Mouse (Mus musculus) heart, embryonic 15.5 days (tissue): ENCODE results near the gene Amz2. TPM values are rescaled to one million over a fixed set of nuclear protein-coding genes. Genes with fewer than 3 reads are reported as not detected.

ENCODE experiments used
- ATAC-seq: fragments of 200-750 bp; cut with Nextera tagmentation; replicated peaks from 2 replicates; pipeline ENCODE4 v1.8.0; 2017; ENCODE audit warnings: low read depth, moderate TSS enrichment; ENCODE audit not compliant: insufficient number of reproducible peaks, insufficient read depth, low FRiP score
- H3K27ac ChIP-seq: fragments of 300-500 bp; sonication (generic); 2 replicates; pipeline ENCODE4 v1.5.1; 2015; ENCODE audit warnings: mild to moderate bottlenecking, inconsistent platforms
- H3K27me3 ChIP-seq: fragments of 300-500 bp; sonication (generic); 2 replicates; pipeline ENCODE4 v1.6.1; 2015; ENCODE audit warnings: inconsistent platforms
- H3K36me3 ChIP-seq: fragments of 300-500 bp; sonication (generic); 2 replicates; pipeline ENCODE4 v1.6.1; 2015; ENCODE audit warnings: mild to moderate bottlenecking, inconsistent platforms
- H3K4me1 ChIP-seq: fragments of 300-500 bp; sonication (generic); replicated peaks from 2 replicates; pipeline ENCODE4 v1.6.1; 2015; ENCODE audit warnings: inconsistent platforms
- H3K4me2 ChIP-seq: fragments of 300-500 bp; sonication (generic); 2 replicates; pipeline ENCODE4 v1.6.1; 2015; ENCODE audit warnings: inconsistent platforms, mild to moderate bottlenecking, moderate library complexity
- H3K4me3 ChIP-seq: fragments of 300-500 bp; sonication (generic); 2 replicates; pipeline ENCODE4 v1.5.1; 2015; ENCODE audit warnings: mild to moderate bottlenecking, inconsistent platforms
- H3K9ac ChIP-seq: fragments of 300-500 bp; sonication (generic); 2 replicates; pipeline ENCODE4 v1.6.1; 2015; ENCODE audit warnings: mild to moderate bottlenecking, inconsistent platforms
- H3K9me3 ChIP-seq: fragments of 300-500 bp; sonication (generic); replicated peaks from 2 replicates; pipeline ENCODE4 v1.6.1; 2016; ENCODE audit warnings: inconsistent platforms
- WGBS: fragments of 180-500 bp; shearing (Covaris S2); methylation state at CpG from one replicate; pipeline ENCODE4 v1.1.7; 2015; ENCODE audit warnings: mixed read lengths; 5-methylcytosine and 5-hydroxymethylcytosine counted together
- polyA plus RNA-seq: library from polyadenylated mRNA; unstranded; fragments of >200 nt; fragmentation: Nextera tagmentation; extraction: Ambion mirVana; gene quantifications from 2 replicates; pipeline ENCODE4 v1.2.1, GENCODE M21; 2015

The Amz2 gene
- polyA plus RNA-seq, 1 experiment from 2014 or later = 33.0 TPM

DNA sequence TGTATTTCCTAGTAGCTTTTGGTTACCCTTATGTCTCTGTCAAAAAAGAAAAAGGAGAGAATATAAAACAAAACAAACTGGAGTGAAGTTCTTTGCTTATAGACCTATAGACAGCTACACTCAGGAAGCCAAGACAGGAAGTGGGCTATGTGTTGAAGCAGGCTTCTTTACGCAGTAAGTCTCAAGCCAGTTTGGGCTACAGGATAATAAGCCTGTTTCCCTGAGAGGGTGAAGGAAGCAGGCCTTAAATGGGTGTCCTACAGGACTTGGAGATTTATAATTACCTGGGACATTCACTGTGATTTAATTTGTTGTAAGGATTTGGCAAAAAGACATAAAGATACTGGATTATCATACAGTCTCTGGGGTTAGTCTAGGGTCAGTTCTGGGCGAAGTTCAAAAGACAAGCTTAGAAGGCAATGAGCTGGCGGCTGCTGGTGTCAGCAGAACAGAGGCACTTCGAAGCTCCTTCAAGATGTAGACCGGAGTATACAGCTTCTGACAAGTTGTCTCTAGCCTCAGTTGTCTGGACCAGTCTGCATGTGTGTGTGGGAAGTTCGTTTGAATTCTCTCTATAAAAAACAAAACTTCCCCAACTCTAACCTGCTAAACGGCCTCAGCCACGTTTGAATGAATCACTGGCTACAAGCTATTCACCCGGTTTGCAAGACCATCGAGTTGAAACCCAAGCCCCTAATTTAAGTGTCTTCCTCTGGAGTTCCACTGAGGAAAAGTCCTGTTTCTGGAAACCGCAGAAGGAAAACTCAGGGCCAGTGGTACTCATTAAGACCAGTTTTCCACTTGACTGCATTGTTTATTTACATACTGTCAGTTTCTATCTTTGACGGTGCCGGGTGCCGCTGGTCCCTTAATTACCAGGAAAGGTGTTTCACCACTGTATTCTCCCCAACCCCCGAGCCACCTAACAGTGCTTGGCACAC, 45.4 kb downstream of the Amz2 start:
- peak overlapping the region; percentile 86 for H3K4me3 ChIP-seq
- no peaks in the 10 kb centered on the region for H3K9me3 ChIP-seq
- peak overlapping the region; percentile 97 for H3K4me2 ChIP-seq
- peaks cover 3% of the 10 kb centered on the region; the same call in 1 of the 2 replicates for H3K27me3 ChIP-seq
- H3K9ac ChIP-seq = peak overlapping the region; percentile 78; the same call in 1 of the 2 replicates
- H3K36me3 ChIP-seq = no peaks in the 10 kb centered on the region
- 34% methylated on average over 15 of the region's 15 CpGs for WGBS
- peak overlapping the region; percentile 8; the same call in 1 of the 2 replicates for H3K27ac ChIP-seq
- peaks cover 22% of the 10 kb centered on the region for H3K4me1 ChIP-seq
- no peak for ATAC-seq

DNA sequence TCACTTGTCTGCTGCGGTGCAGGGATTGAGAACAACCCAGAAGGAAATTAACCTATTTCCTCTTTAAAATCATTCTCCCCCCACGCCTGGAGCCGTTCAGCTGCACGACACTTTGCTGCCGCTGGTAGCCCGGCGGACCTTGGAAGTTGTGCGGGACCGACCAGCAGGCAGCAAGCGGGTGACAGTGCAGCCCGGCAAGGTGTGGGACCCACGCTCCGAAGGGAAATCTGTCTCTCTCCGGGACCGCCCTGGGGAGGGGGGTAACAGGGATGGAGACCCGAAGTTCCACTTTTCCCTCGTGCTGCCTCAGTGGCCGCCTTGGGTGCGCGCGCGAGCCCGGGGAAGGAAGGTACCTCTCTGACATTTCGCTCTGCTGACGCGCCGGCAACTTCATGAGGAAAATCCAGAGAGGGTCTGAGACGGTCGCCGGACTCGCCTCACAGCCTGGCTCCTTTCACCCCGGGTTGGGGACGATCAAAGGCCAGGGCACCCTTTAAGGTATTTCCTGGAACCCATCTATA, 46.5 kb downstream of the Amz2 start:
- ATAC-seq = no peak

DNA sequence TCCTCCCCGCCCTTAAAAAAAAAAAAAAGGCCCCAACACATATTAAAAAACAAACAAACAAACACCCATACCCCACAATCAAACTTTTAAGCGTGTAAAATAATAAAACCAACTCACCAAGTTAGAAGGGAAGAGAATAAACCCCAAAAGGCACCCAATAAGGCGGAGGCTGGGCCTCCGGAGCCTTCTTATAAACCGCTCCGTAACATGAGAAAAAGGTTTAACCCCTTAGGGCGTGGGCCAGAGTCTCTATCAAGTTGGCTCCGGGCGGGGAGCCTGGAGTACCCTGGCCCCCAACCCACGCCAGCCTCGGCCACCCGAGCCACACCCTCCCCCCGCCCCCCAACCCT, 47.0 kb downstream of the Amz2 start:
- no peaks in the 10 kb centered on the region for H3K36me3 ChIP-seq
- ATAC-seq = no peak
- 0% methylated on average over 13 of the region's 13 CpGs for WGBS
- peaks cover 3% of the 10 kb centered on the region; the same call in 1 of the 2 replicates for H3K27me3 ChIP-seq
- peak overlapping the region; percentile 97 for H3K4me2 ChIP-seq
- peak overlapping the region; percentile 86 for H3K4me3 ChIP-seq
- H3K9ac ChIP-seq = peak overlapping the region; percentile 78
- H3K9me3 ChIP-seq = no peaks in the 10 kb centered on the region
- peaks cover 20% of the 10 kb centered on the region for H3K4me1 ChIP-seq
- H3K27ac ChIP-seq = peak overlapping the region; percentile 86

More for the DNA sequence above, 46.5 kb downstream of the Amz2 start:
- Histone ChIP-seq H3K27me3 (peaks cover 3% of the 10 kb centered on the region; the same call in 1 of the 2 replicates), H3K9ac (peak overlapping the region; percentile 78), H3K9me3 (no peaks in the 10 kb centered on the region), H3K4me1 (peaks cover 22% of the 10 kb centered on the region), H3K4me2 (peak overlapping the region; percentile 97), H3K36me3 (no peaks in the 10 kb centered on the region), H3K4me3 (peak overlapping the region; percentile 86), H3K27ac (peak overlapping the region; percentile 86)
- under 1% methylated on average over 33 of the region's 33 CpGs for WGBS

DNA sequence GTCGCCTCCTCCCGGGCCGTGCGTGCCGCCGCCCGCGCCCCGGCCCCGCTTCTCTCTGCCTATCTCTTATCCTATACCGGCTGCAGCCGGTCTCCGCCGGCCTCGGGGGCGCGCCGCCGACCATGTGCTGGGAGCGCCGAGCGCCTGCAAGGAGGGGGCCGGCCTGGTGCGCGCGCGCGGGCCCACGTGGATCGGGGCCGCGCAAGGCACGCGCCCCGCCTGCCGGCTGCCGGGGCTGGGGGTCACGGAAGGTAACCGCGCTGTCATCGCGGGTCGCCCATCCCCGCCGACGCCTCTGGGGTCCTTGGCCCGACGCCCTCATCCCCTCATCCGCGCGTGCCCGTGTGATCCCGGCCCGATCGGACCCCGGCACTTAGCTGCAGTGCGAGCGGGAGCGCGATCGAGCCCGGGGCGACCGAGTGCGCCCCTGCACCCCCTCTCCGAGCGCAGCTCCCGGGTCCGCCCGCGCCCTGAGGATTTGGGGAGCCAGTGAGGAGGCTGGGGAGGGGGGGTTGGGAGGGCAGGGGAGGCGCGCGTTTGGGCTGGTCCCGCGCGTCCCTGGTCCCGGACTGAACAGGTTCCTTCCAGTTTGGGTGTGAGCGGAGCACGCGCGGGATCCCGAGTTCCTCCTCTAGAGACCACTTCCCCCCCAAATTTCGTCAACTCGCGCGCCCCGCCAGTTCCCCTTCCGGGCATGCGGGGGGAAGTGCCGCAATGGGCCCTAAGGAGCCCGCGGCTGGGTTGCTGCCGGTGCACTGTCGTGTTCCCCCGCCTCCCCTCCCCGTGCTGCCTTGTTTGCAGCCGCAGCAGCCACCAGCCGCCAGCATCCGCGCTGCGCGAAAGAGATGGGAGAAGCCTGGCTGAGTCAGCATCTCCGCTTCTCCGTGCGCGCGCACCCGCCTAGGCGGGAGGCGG, 47.7 kb downstream of the Amz2 start, which contains the start of the genes Arsg and Slc16a6:
TSS of gene Arsg (plus strand) at position 204 of the 915 bp plus-strand sequence.
TSS of gene Slc16a6 (minus strand) at position 428 of the 915 bp plus-strand sequence.
- no peaks in the 10 kb centered on the region for H3K36me3 ChIP-seq
- H3K9ac ChIP-seq = peak within 1 kb of the TSS; percentile 78
- peaks cover 20% of the 10 kb centered on the region for H3K4me1 ChIP-seq
- H3K4me2 ChIP-seq = peak within 1 kb of the TSS; percentile 97
- WGBS = under 1% methylated on average over 107 of the region's 111 CpGs
- H3K27me3 ChIP-seq = peaks cover 3% of the 10 kb centered on the region; the same call in 1 of the 2 replicates
- H3K9me3 ChIP-seq = no peaks in the 10 kb centered on the region
- H3K4me3 ChIP-seq = peak within 1 kb of the TSS; percentile 86
- peak within 1 kb of the TSS; percentile 86 for H3K27ac ChIP-seq
- ATAC-seq = peak; percentile 80

DNA sequence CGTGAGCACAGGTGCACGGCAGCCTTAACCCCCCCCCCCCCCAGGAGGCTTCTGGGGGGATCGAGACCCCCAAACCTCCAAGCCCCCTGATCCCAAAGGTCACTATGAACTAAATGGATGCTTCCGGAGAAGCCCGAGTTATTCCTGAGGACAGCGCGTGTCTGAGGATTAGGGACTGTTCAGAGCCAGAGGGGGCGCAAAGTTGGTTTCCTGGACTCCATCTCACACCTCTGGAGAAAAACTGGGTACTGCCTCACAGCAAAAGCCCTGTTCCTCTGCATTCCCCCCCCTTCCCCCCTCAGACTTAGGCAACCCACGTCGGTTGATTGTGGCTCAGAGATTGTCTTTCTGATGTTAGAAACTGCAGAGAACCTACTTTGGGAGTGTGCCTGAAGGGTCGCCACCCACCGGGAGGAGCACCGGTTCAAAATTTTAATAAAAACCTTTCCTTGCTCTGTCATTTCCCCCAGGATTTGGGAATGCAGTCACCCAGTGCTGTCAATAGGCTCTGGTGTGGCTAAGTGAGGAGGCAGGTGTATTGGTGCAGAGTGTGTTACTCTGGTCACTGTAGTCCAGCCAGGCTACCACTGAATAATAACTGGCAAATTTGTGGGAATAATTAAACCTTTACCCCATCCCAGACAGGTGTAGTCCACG, 48.5 kb downstream of the Amz2 start:
- H3K36me3 ChIP-seq = no peaks in the 10 kb centered on the region
- ATAC-seq = no peak
- H3K27ac ChIP-seq = peak overlapping the region; percentile 86
- H3K4me3 ChIP-seq = peak overlapping the region; percentile 86
- H3K4me2 ChIP-seq = peak overlapping the region; percentile 97
- peak overlapping the region; percentile 78 for H3K9ac ChIP-seq
- peaks cover 3% of the 10 kb centered on the region; the same call in 1 of the 2 replicates for H3K27me3 ChIP-seq
- 15% methylated on average over 14 of the region's 14 CpGs for WGBS
- peaks cover 20% of the 10 kb centered on the region for H3K4me1 ChIP-seq
- no peaks in the 10 kb centered on the region for H3K9me3 ChIP-seq

DNA sequence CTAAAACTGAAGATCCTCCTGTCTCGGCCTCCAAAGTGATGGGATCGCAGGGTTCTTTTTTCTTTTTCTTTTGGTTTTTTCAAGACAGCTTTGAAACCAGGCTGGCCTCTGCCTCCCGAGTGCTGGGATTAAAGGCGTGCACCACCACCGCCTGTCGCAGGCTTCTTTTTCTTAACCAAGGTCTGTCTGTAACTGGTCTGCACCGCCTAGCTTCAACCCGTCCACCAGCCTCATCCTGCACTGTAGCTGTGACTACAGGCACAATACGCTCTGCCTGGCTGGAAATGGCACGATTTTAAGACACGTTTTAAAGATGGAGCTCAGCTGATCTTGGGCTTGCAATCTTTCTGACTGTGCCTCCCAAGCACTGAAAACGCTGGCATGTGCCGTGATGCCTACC, 49.1 kb downstream of the Amz2 start:
- no peak overlapping the region for H3K4me2 ChIP-seq
- no peaks in the 10 kb centered on the region for H3K9me3 ChIP-seq
- no peak for ATAC-seq
- peaks cover 3% of the 10 kb centered on the region; the same call in 1 of the 2 replicates for H3K27me3 ChIP-seq
- H3K9ac ChIP-seq = no peak overlapping the region
- no peak overlapping the region for H3K27ac ChIP-seq
- peaks cover 20% of the 10 kb centered on the region for H3K4me1 ChIP-seq
- WGBS = 86% methylated on average over 13 of the region's 13 CpGs
- no peaks in the 10 kb centered on the region for H3K36me3 ChIP-seq
- H3K4me3 ChIP-seq = no peak overlapping the region

DNA sequence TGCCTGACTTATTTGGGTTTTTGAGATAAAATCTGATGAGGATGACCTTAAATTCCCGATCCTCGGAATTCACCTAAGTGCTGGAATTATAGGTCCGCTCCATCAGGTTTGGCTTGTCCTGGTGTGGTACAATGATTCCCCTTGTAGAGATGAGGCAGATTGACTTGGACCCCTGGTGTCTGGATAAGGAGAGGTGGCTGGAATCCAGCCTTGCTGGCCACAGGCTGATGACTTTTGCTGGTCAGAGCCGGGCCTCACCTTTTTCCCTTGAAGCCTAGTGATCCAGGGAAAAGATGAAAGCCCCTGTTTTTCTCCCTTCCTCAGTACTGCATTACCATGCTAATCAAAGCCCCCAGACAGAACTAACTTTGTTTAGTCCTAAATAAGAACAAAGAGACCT, 50.0 kb downstream of the Amz2 start:
- Histone ChIP-seq H3K27me3 (peaks cover 3% of the 10 kb centered on the region; the same call in 1 of the 2 replicates), H3K4me2 (no peak overlapping the region), H3K9me3 (no peaks in the 10 kb centered on the region), H3K36me3 (no peaks in the 10 kb centered on the region), H3K9ac (no peak overlapping the region), H3K27ac (no peak overlapping the region), H3K4me1 (peaks cover 20% of the 10 kb centered on the region), H3K4me3 (no peak overlapping the region)
- 80% methylated on average over 4 of the region's 4 CpGs for WGBS
- ATAC-seq = no peak

DNA sequence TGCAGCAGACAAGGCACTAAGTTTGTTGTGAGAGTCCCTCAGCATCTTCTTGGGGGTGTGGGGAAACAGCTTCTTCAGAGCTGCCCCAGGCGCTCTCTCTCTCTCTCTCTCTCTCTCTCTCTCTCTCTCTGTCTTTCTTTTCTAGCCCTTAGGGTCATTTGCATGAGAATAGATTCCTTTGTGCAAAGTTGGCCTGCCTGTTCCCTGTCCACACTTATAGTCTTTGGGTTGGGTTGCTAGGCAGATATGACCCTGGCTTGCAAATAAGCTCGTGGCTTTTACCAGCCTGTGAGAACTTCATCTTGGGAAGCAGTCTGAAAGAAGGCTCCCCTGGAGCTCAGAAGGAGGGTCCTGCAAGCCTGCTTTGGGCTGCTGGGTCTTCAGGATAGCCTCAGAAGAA, 50.5 kb downstream of the Amz2 start:
- Histone ChIP-seq H3K27ac (no peak overlapping the region), H3K9ac (no peak overlapping the region), H3K4me1 (peaks cover 16% of the 10 kb centered on the region), H3K36me3 (no peaks in the 10 kb centered on the region), H3K4me2 (no peak overlapping the region), H3K9me3 (no peaks in the 10 kb centered on the region), H3K27me3 (peaks cover 3% of the 10 kb centered on the region; the same call in 1 of the 2 replicates), H3K4me3 (no peak overlapping the region)
- no peak for ATAC-seq
- WGBS = 63% methylated on average over 2 of the region's 2 CpGs

DNA sequence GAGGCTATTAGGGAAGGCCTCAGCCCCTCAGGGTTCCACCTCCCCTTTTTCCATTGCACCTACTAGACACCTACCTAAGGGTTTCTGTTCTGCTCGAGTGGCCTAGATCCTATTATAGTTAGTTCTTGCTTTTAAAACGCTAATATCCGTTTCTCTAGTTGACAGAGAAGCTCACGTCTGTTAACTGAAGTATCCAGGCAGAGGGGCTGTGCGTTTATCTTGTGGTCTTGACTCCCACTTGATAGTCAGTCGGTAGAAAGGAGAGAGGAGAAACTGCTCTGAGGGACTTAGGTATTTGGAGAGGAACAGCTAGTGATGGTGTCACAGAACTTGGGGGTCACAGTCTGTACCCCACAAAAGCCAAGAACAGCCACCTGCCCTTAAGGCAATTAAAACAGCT, 50.9 kb downstream of the Amz2 start:
- Histone ChIP-seq H3K4me3 (no peak overlapping the region), H3K27me3 (peaks cover 3% of the 10 kb centered on the region; the same call in 1 of the 2 replicates), H3K9me3 (no peaks in the 10 kb centered on the region), H3K4me1 (peaks cover 13% of the 10 kb centered on the region), H3K4me2 (no peak overlapping the region), H3K9ac (no peak overlapping the region), H3K27ac (no peak overlapping the region), H3K36me3 (no peaks in the 10 kb centered on the region)
- ATAC-seq = no peak
- WGBS = 45% methylated on average over 6 of the region's 6 CpGs

DNA sequence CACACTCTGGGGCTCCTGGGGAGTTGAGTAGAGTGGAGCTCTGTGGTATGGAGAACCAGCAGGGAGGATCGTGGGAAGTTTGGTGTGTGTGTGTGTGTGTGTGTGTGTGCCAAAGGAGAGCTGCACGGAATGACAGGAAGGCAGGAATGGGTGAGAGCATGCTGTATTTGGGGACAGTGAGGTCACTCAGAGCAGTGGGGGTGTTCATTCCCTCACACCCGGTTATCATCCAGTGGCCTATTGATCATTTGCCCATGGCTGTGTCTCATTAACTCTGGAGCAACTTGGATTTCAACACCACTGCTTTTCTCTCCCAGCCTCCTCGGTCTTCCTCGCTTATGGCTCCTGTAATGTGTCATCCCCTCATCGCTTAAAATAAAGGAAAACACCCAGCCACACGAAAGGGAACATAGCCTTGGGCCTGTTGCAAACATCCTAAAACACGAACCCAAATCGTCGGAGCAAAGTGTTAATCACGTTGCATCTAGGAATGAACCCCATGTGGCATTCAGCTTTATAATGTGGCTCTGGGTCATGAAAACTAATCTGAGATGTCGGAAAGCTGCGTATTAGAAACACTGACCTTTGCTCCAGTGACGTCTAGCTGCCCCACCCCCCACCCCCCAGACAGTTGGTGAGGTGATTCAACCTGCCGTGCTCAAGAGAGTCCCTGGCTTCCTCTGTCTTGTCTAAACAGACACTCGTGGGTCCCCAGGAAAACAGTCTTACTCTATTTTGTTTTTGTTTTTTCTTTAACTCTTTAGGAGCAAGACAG, 52.0 kb downstream of the Amz2 start:
- 46% methylated on average over 16 of the region's 16 CpGs for WGBS
- no peak overlapping the region for H3K9ac ChIP-seq
- peaks cover 6% of the 10 kb centered on the region for H3K4me1 ChIP-seq

More for the DNA sequence above, 52.0 kb downstream of the Amz2 start:
- no peak overlapping the region for H3K4me3 ChIP-seq
- H3K27ac ChIP-seq = no peak overlapping the region
- H3K4me2 ChIP-seq = no peak overlapping the region
- H3K36me3 ChIP-seq = no peaks in the 10 kb centered on the region
- ATAC-seq = no peak
- H3K27me3 ChIP-seq = peaks cover 3% of the 10 kb centered on the region; the same call in 1 of the 2 replicates
- no peaks in the 10 kb centered on the region for H3K9me3 ChIP-seq
